Mouse (Mus musculus): ENCODE results near the gene Cbx4. TPM values are rescaled to one million over a fixed set of nuclear protein-coding genes. Genes with fewer than 3 reads are reported as not detected.

The Cbx4 gene
- polyA plus RNA-seq, 1 experiment from 2014 or later = 13.8 TPM

GRCm38 (mm10) chr11:119038744-119039484 is 47.1 kb downstream of the Cbx4 start:
- no peak overlapping the region for H3K9ac ChIP-seq
- no peak for DNase-seq
- peaks cover 9% of the 10 kb centered on the region; the same call in 1 of the 2 replicates for H3K36me3 ChIP-seq (ENCODE audit: insufficient read depth)
- no peak for ATAC-seq (ENCODE audit: insufficient read depth)
- H3K4me1 ChIP-seq (ENCODE audit: insufficient read depth) = peaks cover 20% of the 10 kb centered on the region
- no peak overlapping the region for H3K27ac ChIP-seq (ENCODE audit: low read depth)
- no peak for TF ChIP-seq CTCF (IDR thresholded peaks at IDR 0.05; ENCODE audit: low read depth)
- peak overlapping the region; percentile 20; the same call in 1 of the 2 replicates for H3K4me2 ChIP-seq
- H3K4me3 ChIP-seq (ENCODE audit: low read depth, low read length) = 0 out of 2 replicates have a peak overlapping the region, but pooled peaks have one; percentile 6
- no peaks in the 10 kb centered on the region for H3K9me3 ChIP-seq (ENCODE audit: low read depth, low read length)
- peaks cover 82% of the 10 kb centered on the region for H3K27me3 ChIP-seq (ENCODE audit: insufficient read depth, low read length)
- 62% methylated on average over 22 of the region's 22 CpGs for WGBS

GRCm38 (mm10) chr11:119037780-119038401 is 48.1 kb downstream of the Cbx4 start:
- 16% methylated on average over 18 of the region's 18 CpGs for WGBS
- no peak for ATAC-seq (ENCODE audit: insufficient read depth)
- Histone ChIP-seq H3K4me1 (ENCODE audit: insufficient read depth) (peaks cover 20% of the 10 kb centered on the region), H3K4me2 (peak overlapping the region; percentile 94), H3K27me3 (ENCODE audit: insufficient read depth, low read length) (peaks cover 73% of the 10 kb centered on the region), H3K9ac (no peak overlapping the region; the same call in 1 of the 2 replicates), H3K9me3 (ENCODE audit: low read depth, low read length) (no peaks in the 10 kb centered on the region), H3K36me3 (ENCODE audit: insufficient read depth) (peaks cover 9% of the 10 kb centered on the region; the same call in 1 of the 2 replicates), H3K4me3 (ENCODE audit: low read depth, low read length) (peak overlapping the region; percentile 47), H3K27ac (ENCODE audit: low read depth) (no peak overlapping the region)
- TF ChIP-seq CTCF (IDR thresholded peaks at IDR 0.05; ENCODE audit: low read depth) = no peak
- peak; percentile 43 for DNase-seq

DNA sequence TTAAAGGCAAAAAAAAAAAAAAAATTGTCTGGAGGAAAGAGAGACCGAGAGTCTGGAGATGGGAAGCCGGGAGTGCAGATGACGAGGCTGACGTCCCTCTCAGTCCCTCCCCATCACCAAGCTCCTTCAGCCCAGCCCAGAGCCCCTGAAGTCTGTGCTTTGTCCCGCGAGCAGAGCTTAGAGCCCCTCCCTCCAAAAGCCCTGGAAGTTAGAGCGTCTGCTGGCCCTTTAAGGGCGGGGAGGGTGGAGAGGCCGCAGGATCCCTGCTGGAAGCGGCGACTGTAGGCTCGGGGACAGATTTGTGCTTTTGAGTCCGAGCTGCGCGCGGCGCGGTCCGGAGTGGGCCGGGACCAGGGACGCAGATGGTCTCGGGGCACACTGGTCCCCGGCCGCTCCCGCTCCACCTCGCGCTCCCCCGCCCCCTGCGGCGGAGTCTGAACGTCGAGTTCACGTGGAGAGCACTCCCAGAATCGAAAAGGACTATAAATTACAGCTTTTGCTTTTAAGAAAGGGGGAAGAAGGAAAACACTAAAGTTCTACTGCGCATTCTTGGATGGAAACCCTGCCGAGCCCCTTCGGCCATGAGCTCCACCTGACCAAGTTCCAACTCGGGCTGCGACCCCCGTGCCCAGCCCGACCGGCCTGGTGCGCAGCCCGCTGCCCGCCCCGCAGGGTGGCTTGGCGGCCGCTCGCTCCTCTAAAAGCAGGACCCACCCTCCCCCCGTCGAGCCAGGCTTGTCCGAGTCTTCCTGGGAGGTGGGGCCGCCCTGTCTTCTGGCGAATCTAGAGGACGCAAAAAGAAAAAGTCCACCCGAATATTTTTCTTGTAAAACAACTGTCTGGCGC is 48.9 kb downstream of the Cbx4 start:
- ATAC-seq (ENCODE audit: insufficient read depth) = no peak

DNA sequence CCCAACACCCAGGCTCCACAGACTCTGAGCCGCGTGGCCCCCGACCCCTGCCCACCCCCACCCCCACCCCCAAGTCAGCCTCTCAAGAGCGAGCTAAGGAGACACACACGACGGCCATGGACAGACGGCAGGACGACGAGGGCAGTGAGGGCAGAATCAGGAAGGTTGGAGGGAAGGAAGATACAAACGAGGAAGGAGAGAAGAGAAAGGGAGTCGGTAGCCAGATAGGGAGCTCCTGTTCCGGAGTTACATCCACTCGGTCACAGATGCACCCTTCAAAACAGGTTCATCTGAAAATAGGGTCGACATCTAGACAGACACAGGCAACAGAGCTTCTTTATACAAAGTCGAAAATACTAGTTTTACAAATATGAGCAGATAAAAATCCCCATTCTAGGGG is 49.6 kb downstream of the Cbx4 start:
- Histone ChIP-seq H3K4me1 (ENCODE audit: insufficient read depth) (peaks cover 14% of the 10 kb centered on the region; the same call in 1 of the 2 replicates), H3K27ac (ENCODE audit: low read depth) (no peak overlapping the region), H3K4me3 (ENCODE audit: low read depth, low read length) (peak overlapping the region; percentile 47; the same call in 1 of the 2 replicates), H3K36me3 (ENCODE audit: insufficient read depth) (peaks cover 9% of the 10 kb centered on the region; the same call in 1 of the 2 replicates), H3K9me3 (ENCODE audit: low read depth, low read length) (no peaks in the 10 kb centered on the region), H3K4me2 (peak overlapping the region; percentile 94), H3K9ac (no peak overlapping the region), H3K27me3 (ENCODE audit: insufficient read depth, low read length) (peaks cover 59% of the 10 kb centered on the region)
- DNase-seq (no peak), ATAC-seq (ENCODE audit: insufficient read depth) (no peak)
- 6% methylated on average over 15 of the region's 15 CpGs for WGBS
- TF ChIP-seq CTCF (IDR thresholded peaks at IDR 0.05; ENCODE audit: low read depth) = no peak

More for the DNA sequence above, 48.9 kb downstream of the Cbx4 start:
- no peak overlapping the region for H3K27ac ChIP-seq (ENCODE audit: low read depth)
- peak; percentile 65 for DNase-seq
- 2% methylated on average over 57 of the region's 57 CpGs for WGBS
- H3K4me1 ChIP-seq (ENCODE audit: insufficient read depth) = peaks cover 20% of the 10 kb centered on the region; the same call in 1 of the 2 replicates
- no peaks in the 10 kb centered on the region for H3K9me3 ChIP-seq (ENCODE audit: low read depth, low read length)
- peak overlapping the region; percentile 94 for H3K4me2 ChIP-seq
- peak overlapping the region; percentile 47 for H3K4me3 ChIP-seq (ENCODE audit: low read depth, low read length)
- TF ChIP-seq CTCF (IDR thresholded peaks at IDR 0.05; ENCODE audit: low read depth) = no peak
- peaks cover 9% of the 10 kb centered on the region; the same call in 1 of the 2 replicates for H3K36me3 ChIP-seq (ENCODE audit: insufficient read depth)
- H3K9ac ChIP-seq = peak overlapping the region; percentile 53
- H3K27me3 ChIP-seq (ENCODE audit: insufficient read depth, low read length) = peaks cover 66% of the 10 kb centered on the region

DNA sequence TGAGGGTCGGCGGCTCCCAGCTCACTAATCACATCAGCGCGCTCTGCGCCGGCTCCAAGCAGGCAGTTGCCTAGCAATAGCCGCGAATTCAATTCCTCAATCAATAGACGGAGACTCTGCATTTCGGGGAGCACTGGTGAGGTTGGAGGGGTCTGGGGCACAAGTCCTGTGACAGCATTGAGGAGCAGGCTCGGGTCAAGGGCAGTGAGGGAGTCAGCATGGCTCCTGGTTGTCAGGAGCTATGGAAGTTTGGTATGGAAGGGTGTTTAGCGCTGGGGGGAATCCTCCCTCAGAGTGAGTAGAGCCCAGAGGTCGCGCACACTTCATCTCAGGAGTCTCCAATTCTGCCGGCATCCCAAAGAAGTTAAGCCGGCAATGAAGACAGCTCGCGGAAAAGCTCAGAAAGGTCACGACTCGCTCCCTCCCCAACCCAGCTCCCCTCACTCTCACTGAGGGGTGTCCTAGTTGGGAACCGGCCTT is 50.3 kb downstream of the Cbx4 start:
- H3K27ac ChIP-seq (ENCODE audit: low read depth) = no peak overlapping the region
- ATAC-seq (ENCODE audit: insufficient read depth) (no peak), DNase-seq (no peak)
- no peak overlapping the region for H3K9ac ChIP-seq
- H3K4me2 ChIP-seq = no peak overlapping the region
- H3K4me1 ChIP-seq (ENCODE audit: insufficient read depth) = peaks cover 12% of the 10 kb centered on the region; the same call in 1 of the 2 replicates
- no peak for TF ChIP-seq CTCF (IDR thresholded peaks at IDR 0.05; ENCODE audit: low read depth)
- H3K27me3 ChIP-seq (ENCODE audit: insufficient read depth, low read length) = peaks cover 56% of the 10 kb centered on the region
- no peak overlapping the region for H3K4me3 ChIP-seq (ENCODE audit: low read depth, low read length)
- peaks cover 11% of the 10 kb centered on the region; the same call in 1 of the 2 replicates for H3K36me3 ChIP-seq (ENCODE audit: insufficient read depth)
- no peaks in the 10 kb centered on the region for H3K9me3 ChIP-seq (ENCODE audit: low read depth, low read length)
- 5% methylated on average over 21 of the region's 21 CpGs for WGBS

DNA sequence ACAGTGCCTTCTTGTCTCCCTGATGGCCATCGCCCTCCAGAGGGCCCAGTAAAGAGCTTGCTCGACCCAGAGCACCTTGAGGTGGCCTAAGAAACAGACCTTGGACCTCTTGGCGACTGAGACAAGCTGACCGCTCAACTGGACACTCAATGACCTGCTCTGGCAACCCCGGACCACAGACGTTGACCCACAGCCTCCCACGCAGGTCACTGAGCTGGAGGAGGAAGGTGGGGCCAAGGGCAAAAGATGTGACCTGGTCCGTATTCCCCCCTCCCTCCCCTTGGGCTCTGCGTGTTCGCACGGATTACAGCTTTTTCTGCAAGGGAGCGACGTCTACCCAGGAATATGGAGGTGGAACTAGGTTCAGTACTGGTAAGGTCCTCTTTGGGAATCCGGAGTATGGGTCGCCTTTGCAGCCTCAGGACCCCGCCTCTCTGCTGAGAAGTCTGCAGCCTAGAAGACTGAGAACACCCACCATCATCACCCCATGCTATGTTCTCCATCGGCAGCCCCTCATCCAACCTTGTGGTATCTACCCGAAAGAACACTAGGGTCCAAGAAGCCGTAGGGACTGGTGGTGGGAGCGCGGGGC is 50.8 kb downstream of the Cbx4 start:
- Histone ChIP-seq H3K4me1 (ENCODE audit: insufficient read depth) (peaks cover 12% of the 10 kb centered on the region; the same call in 1 of the 2 replicates), H3K4me2 (no peak overlapping the region), H3K27me3 (ENCODE audit: insufficient read depth, low read length) (peaks cover 56% of the 10 kb centered on the region), H3K36me3 (ENCODE audit: insufficient read depth) (peaks cover 17% of the 10 kb centered on the region), H3K27ac (ENCODE audit: low read depth) (no peak overlapping the region), H3K9me3 (ENCODE audit: low read depth, low read length) (no peaks in the 10 kb centered on the region), H3K4me3 (ENCODE audit: low read depth, low read length) (no peak overlapping the region), H3K9ac (no peak overlapping the region)
- WGBS = 4% methylated on average over 21 of the region's 21 CpGs
- TF ChIP-seq CTCF (IDR thresholded peaks at IDR 0.05; ENCODE audit: low read depth) = no peak
- ATAC-seq (ENCODE audit: insufficient read depth) (no peak), DNase-seq (no peak)

All from lung, embryonic 14.5 days (tissue).